Mouse (Mus musculus): ENCODE measurements around the gene Gabrb1. TPM values are rescaled to one million over a fixed set of nuclear protein-coding genes. Genes with fewer than 3 reads are reported as not detected.

The Gabrb1 gene
- polyA plus RNA-seq, 1 experiment = 7.4 TPM

DNA sequence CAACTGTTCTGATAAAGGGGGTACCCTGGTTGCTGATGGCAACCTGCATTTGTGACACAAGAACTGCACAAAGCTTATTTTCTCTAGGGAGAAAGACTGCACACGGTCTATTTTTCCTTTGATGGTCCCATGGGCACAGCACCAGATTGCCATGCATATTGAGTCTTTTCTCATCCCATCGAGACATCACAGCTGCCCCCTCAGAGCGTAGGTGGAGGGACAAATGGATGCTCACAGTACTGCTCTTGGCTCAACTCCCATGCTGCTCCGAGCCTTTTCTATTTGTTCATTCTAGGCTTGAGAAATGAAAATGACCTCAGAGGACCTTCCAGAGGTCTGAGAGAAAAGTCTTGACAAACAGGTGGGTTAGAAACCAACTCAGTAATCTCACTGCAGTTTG, 259.3 kb downstream of the Gabrb1 start:
- TF ChIP-seq POLR2A (IDR thresholded peaks at IDR 0.05; ENCODE audit: low read depth, low read length) (no peak), CTCF (IDR thresholded peaks at IDR 0.05; ENCODE audit: borderline replicate concordance, insufficient read depth, low read length) (no peak)
- no peak overlapping the region for H3K4me3 ChIP-seq (ENCODE audit: insufficient read depth, low read length)
- no peak overlapping the region for H3K27ac ChIP-seq (ENCODE audit: insufficient read depth, low read length)
- H3K4me1 ChIP-seq (ENCODE audit: control insufficient read depth, insufficient read depth, low read length) = no peaks in the 10 kb centered on the region

DNA sequence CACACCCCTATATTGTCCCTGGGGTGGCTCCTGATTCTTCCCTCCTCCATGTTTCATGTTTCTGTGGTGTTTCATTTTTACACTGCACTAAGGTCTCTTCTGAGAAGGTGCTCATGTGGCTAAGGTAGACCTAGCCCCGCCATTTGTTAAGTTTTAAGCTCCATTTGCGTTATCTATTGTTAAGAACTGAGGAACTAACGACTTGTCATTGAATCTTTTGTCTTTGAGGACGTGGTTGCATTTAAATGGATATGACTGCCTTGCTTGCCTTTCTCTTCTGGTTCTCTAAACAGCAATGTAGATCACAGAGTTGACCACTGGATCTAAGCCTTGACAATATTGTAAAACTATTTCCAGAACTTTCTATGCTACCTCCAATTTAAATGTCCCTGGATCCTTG, 265.7 kb downstream of the Gabrb1 start:
- H3K4me1 ChIP-seq (ENCODE audit: control insufficient read depth, insufficient read depth, low read length) = no peaks in the 10 kb centered on the region
- TF ChIP-seq CTCF (IDR thresholded peaks at IDR 0.05; ENCODE audit: borderline replicate concordance, insufficient read depth, low read length) (no peak), POLR2A (IDR thresholded peaks at IDR 0.05; ENCODE audit: low read depth, low read length) (no peak)
- no peak overlapping the region for H3K4me3 ChIP-seq (ENCODE audit: insufficient read depth, low read length)
- H3K27ac ChIP-seq (ENCODE audit: insufficient read depth, low read length) = no peak overlapping the region

DNA sequence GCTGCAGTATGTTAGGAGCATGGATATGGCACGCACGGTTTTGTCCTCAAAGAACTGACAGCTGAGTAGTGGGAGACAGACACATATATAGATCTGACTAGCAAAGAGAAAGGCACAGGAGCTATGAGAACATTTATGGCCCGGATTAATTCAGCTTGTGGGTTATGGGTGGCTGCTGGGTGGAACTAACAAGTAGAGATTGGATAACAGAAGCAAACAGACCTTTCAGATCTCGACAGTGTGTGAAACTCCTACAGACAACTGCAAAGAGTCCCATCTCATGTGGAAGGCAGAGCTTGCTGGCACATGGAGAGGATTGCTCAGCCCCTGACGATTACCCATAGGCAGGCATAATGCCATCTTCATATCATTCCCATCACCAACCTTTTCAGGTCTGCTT, 268.4 kb downstream of the Gabrb1 start:
- Histone ChIP-seq H3K4me3 (ENCODE audit: insufficient read depth, low read length) (no peak overlapping the region), H3K4me1 (ENCODE audit: control insufficient read depth, insufficient read depth, low read length) (no peaks in the 10 kb centered on the region), H3K27ac (ENCODE audit: insufficient read depth, low read length) (no peak overlapping the region)
- TF ChIP-seq CTCF (IDR thresholded peaks at IDR 0.05; ENCODE audit: borderline replicate concordance, insufficient read depth, low read length) (no peak), POLR2A (IDR thresholded peaks at IDR 0.05; ENCODE audit: low read depth, low read length) (no peak)

DNA sequence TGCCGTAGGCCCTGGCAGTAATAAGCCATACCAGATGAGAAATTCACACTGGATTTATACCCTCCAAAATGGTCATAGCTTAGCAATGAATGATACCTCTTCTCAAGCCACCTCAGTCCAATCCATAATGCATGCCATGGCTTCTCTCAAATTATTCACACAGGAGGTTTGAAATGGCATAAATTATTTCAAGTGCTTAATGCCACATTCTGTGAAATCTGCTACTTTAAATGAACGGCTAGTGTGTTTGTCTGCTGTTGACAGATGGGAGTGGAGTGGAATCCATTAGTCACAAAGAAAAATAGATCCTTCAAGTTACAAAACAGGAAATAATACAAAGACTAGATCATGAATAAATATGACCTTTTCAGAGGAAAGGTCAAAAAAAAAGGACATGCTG, 272.1 kb downstream of the Gabrb1 start:
- TF ChIP-seq POLR2A (IDR thresholded peaks at IDR 0.05; ENCODE audit: low read depth, low read length) (no peak), CTCF (IDR thresholded peaks at IDR 0.05; ENCODE audit: borderline replicate concordance, insufficient read depth, low read length) (no peak)
- H3K4me3 ChIP-seq (ENCODE audit: insufficient read depth, low read length) = no peak overlapping the region
- H3K27ac ChIP-seq (ENCODE audit: insufficient read depth, low read length) = no peak overlapping the region

DNA sequence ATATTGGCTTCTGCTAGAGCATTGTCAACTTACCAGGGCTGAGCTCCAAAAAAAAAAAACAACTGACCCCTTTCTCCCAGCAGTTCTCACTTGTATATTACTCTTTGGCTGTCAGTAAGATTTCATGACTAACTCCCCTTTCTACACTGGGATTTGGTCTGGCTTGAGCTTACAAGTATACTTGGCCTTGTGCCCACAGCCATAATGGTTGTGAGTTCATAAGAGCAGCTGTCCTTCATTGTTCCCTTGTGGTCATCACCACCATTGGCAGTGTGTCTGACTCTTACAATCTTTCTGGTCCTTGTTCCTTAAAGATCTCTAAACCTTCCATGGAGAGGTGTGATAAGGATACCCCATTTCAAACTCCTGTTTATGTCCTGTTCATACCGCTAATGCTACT, 293.5 kb downstream of the Gabrb1 start:
- H3K4me3 ChIP-seq (ENCODE audit: insufficient read depth, low read length) = no peak overlapping the region
- H3K4me1 ChIP-seq (ENCODE audit: control insufficient read depth, insufficient read depth, low read length) = no peaks in the 10 kb centered on the region
- no peak for TF ChIP-seq CTCF (IDR thresholded peaks at IDR 0.05; ENCODE audit: borderline replicate concordance, insufficient read depth, low read length)
- TF ChIP-seq POLR2A (IDR thresholded peaks at IDR 0.05; ENCODE audit: low read depth, low read length) = no peak
- H3K27ac ChIP-seq (ENCODE audit: insufficient read depth, low read length) = no peak overlapping the region

More for the DNA sequence above, 272.1 kb downstream of the Gabrb1 start:
- H3K4me1 ChIP-seq (ENCODE audit: control insufficient read depth, insufficient read depth, low read length) = no peaks in the 10 kb centered on the region

DNA sequence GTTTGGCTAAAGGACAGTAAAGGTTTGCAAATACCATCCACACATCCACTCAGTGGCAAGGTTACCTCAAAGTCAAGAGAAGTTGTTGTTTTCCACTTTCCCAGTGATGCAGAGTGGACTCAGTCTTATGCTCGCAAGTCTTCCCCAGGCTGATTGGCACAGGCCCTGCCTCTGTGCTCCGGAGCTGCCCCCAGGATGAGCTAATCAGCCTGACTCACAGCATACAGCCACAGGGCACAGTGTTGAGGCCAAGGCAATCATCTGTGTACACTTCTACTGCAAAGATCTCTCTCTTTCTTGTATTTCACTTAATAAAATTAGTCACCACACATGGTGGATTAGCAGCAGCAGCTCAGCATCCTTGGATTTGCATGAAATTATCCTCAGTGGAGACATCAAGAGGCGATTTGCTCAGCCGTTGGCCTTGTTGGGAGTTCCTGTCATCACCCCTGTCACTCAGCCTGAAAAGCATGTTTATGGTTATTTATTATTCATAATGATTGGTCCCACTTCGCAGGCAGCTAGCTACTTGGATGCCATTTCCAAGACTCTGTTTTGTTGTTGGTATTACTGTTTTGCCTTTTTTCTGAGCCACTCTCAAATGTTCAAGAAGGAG, 297.3 kb downstream of the Gabrb1 start:
- TF ChIP-seq CTCF (IDR thresholded peaks at IDR 0.05; ENCODE audit: borderline replicate concordance, insufficient read depth, low read length) (no peak), POLR2A (IDR thresholded peaks at IDR 0.05; ENCODE audit: low read depth, low read length) (no peak)
- Histone ChIP-seq H3K27ac (ENCODE audit: insufficient read depth, low read length) (no peak overlapping the region), H3K4me1 (ENCODE audit: control insufficient read depth, insufficient read depth, low read length) (no peaks in the 10 kb centered on the region), H3K4me3 (ENCODE audit: insufficient read depth, low read length) (no peak overlapping the region)

DNA sequence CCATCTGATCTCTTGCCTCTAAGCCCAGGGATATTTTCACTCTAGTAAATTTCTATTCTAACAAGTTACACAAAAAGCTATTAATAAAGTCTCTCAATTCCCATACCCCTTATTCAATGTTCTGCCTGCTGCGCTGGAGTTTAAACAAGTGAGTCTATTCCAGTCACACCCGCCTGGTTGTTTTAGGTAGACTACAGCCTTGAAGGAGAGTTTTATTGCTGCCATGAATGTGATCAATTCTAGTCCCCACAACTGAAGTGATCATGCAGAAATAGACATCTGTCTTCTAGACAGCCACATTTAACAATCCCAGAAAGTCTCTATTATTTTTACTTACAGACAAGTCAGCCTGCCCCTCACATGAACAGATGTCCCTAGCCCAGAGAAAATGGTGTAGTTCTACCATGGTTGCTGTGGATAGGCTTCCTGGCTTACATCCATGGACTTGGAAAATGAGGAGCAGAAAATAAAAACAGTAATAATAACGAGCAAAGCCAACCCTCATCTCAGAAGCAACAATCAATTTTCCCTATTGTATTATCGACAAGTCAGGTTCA, 307.0 kb downstream of the Gabrb1 start:
- H3K4me1 ChIP-seq (ENCODE audit: control insufficient read depth, insufficient read depth, low read length) = no peaks in the 10 kb centered on the region
- TF ChIP-seq POLR2A (IDR thresholded peaks at IDR 0.05; ENCODE audit: low read depth, low read length) (no peak), CTCF (IDR thresholded peaks at IDR 0.05; ENCODE audit: borderline replicate concordance, insufficient read depth, low read length) (no peak)
- H3K4me3 ChIP-seq (ENCODE audit: insufficient read depth, low read length) = no peak overlapping the region
- no peak overlapping the region for H3K27ac ChIP-seq (ENCODE audit: insufficient read depth, low read length)

DNA sequence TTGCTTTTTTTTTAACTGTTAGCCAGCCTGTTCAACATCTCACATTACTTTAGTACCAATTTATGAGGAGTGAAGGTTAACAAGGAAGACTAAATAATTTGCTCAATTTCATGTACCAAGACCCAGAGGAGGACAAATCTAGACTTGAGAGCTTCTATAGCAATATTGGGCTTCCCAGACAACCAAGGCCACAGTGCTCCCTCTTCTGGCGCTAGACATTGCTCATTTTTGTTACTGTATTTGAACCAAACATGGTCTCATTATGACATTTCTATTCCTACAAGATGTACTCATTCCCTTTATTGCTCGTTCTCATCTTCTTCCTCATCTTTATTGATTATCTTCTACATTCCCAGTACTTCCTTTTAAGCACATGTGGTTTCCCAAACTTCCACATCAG, 307.6 kb downstream of the Gabrb1 start:
- no peak for TF ChIP-seq POLR2A (IDR thresholded peaks at IDR 0.05; ENCODE audit: low read depth, low read length)
- TF ChIP-seq CTCF (IDR thresholded peaks at IDR 0.05; ENCODE audit: borderline replicate concordance, insufficient read depth, low read length) = no peak
- H3K4me1 ChIP-seq (ENCODE audit: control insufficient read depth, insufficient read depth, low read length) = no peaks in the 10 kb centered on the region
- no peak overlapping the region for H3K4me3 ChIP-seq (ENCODE audit: insufficient read depth, low read length)
- H3K27ac ChIP-seq (ENCODE audit: insufficient read depth, low read length) = no peak overlapping the region

DNA sequence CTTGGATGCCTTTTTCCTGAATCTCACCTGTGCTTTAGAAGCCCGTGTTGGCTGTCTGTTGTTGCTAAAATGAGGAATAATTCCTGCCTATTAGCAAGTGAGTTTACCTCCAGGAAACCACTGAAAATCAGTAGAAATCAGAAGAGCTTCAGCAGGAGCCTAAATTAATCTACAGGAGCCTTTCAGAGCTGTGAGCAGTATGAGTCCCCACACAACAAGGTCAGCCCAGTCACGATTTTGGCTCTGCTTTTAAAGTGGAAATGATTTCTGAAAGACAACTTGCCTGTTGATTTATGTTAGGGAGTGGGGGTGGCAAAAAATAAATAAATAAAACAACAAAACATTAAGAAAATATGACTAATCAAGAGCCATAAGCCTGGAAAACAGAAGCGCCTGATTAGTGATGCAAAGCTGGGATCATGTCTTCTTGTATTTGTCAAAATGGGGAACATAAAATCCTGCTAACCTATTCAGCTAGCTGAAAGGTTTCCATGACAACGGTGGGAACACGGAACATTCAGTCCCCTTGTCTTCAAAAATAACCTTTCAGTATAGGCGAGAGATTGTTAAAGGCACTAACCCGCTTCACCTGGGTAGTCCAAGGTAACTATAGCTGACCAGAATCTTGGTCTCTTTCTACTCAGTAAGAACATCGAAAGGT, 312.4 kb downstream of the Gabrb1 start:
- TF ChIP-seq POLR2A (IDR thresholded peaks at IDR 0.05; ENCODE audit: low read depth, low read length) (no peak), CTCF (IDR thresholded peaks at IDR 0.05; ENCODE audit: borderline replicate concordance, insufficient read depth, low read length) (no peak)
- no peak overlapping the region for H3K27ac ChIP-seq (ENCODE audit: insufficient read depth, low read length)
- H3K4me3 ChIP-seq (ENCODE audit: insufficient read depth, low read length) = no peak overlapping the region
- no peaks in the 10 kb centered on the region for H3K4me1 ChIP-seq (ENCODE audit: control insufficient read depth, insufficient read depth, low read length)

DNA sequence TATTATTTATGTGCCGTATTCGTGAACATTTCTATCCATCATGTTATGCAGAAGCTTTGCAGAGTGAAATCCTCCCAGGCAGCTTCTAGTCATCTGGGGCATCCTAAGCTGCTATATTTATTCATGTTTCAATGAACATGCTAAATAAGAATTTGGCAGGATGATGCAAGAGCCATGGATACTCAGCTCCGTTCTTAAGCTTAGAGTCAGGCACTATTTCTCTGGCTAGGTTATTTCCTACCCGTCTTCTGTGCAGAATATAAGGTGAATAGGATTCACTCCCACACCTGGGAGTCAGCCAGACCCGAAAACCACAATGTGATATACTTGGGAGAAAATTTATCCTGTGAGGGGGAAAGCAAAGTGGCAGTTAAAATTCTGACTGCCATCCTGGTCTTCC, 314.9 kb downstream of the Gabrb1 start:
- Histone ChIP-seq H3K4me1 (ENCODE audit: control insufficient read depth, insufficient read depth, low read length) (no peaks in the 10 kb centered on the region), H3K27ac (ENCODE audit: insufficient read depth, low read length) (no peak overlapping the region), H3K4me3 (ENCODE audit: insufficient read depth, low read length) (no peak overlapping the region)
- TF ChIP-seq CTCF (IDR thresholded peaks at IDR 0.05; ENCODE audit: borderline replicate concordance, insufficient read depth, low read length) (no peak), POLR2A (IDR thresholded peaks at IDR 0.05; ENCODE audit: low read depth, low read length) (no peak)
